Mouse (Mus musculus): ENCODE results near the gene H2-Ke6. TPM values are rescaled to one million over a fixed set of nuclear protein-coding genes. Genes with fewer than 3 reads are reported as not detected.

H2-Ke6 gene
- polyA plus RNA-seq (2012; rRNA removed), result 161 and 192 TPM in 2 replicates

DNA sequence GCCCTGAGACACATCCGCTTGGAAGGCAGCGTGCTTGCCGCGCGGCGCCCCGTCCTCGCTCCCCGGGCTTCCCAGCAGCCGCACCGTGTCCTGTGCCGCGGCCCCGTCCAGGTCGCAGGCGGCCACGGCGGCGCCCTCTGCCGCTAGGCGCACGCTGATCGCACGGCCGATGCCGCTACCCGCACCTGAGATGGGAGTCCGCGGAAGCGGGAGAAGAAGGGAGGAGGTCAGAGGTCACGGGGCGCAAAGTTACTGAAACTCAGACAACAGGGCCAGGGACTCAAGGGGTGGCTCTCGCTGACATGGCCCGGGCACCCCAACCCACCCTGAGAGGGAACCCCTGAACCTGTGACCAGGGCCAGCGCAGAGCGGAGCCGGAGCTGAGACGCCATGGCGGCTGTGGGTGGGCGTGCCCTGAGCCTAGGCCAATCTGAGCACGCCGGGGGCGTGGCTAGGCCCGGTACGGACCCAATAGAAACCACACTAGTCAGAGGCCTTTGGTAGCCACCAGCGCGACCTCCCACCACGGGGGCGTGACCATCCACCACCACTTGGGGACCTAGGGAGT lies at the start of gene H2-Ke6:
Gene H2-Ke6 (minus strand): TSS at position 405 of the 568 bp plus-strand sequence.

DNA sequence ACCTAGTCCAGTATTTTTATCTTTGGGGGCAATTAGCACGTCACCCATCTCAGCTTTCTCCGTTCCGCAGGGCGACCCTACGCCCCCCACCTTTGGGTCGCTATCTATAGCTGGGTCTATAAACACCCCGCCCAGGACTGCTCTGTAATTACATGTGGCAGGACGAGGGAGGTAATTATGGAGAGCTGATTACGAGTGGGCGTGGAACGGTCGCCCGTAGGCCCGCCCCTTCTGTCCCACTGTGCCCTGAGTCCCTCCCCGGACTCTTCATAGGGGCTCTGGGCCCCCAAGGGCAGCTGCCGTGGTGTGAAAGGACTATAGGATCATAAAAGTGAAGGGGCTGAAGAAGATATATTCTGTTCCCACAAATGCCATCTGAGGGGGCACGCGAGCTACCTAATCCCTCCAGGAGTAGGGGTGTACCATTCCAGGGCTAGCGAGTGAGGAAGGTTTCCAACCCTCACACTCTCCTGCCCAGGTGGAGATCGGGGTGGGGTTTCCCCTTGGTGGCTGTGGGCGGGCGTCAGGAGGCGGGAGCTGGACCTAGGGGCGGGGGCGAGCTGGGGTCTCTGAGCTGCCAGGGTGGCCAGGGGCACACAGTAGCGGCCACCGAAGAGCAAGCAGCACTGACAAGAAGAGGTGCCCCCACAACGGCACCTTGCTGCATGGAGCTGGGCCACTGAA lies 11.2 kb upstream of the H2-Ke6 start, which contains the start of gene Col11a2:
Gene Col11a2 (plus strand): TSS at position 560 of the 684 bp plus-strand sequence.

DNA sequence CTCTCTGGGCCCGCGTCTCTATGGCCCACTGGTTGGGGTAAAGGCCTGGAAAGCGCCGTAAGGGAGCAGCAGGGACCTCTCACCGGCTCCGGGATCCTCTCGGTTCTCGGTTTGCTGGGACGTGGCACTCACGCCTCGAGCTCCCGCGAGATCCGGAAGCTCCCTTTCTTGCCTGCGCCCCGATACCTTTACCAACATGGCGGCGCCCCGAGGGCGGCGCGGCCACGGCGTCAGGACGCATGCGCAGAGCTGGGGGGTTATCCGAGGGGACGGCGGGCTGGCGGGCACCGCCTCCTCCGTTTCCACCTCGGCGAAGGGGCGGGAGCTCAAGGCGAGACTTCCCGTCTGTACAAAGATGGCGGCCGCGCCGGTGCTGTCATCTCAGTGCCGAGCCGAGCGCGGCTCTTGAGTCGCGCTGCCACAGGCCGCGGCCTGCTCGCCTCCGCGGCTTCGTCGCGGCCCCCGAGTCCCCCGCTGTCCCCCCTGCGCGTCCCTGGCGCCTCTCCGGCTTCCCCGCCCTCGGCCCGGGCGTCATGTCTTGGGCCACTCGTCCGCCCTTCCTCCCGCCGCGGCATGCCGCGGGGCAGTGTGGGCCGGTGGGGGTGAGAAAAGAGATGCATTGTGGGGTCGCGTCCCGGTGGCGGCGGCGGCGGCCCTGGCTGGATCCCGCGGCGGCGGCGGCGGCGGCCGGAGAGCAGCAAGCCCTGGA lies 3.8 kb upstream of the H2-Ke6 start, which contains the start of the genes Slc39a7 and Rxrb:
Gene Slc39a7 (minus strand): TSS at position 218 of the 709 bp plus-strand sequence.
Gene Rxrb (plus strand): TSS at position 348 of the 709 bp plus-strand sequence.

DNA sequence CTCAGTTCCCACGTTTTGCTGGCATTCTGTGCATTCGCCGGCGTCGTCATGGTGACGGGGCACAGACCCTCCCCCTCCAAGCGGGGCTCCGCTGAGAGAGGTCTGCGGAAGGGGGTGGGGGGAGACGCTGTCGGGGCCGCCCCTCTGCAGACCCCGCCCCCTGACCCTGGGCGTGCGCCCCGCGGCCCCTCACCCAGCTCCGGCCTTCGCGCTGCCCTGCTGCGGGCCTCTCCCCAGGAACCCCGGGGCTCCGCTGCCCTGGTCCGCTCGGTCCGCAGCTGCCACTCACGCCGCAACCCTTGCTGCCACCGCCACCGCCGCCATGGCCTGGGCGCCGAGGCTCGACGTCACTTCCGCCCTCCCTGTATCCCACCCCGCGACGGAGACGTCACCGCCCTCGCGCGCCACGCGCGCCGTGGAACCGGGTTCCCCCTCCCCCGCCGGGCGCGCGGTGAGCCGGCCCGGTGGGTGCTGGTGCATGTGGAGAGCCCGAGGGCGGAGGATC lies 3.5 kb downstream of the H2-Ke6 start, which contains the start of gene Ring1:
Gene Ring1 (minus strand): TSS at position 364 of the 505 bp plus-strand sequence.

DNA sequence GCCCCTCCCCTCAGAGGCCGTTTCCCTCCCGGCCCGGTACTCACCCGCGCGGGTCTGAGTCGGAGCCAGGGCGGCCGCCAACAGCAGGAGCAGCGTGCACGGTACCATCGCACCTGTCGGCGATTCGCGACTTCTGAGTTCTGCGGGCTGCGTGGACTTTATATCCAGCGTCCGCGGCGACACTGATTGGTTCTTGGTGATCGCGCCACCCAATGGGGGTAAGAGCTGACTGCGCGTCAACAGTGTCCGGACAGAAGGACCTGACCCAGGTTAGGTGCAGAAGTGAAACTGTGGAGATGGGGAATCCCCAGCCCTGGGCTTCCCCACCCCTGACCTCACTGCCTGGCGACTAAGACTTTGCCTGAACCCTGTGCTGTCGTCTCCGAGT lies 27.7 kb downstream of the H2-Ke6 start, which contains the start of gene H2-K1:
Gene H2-K1 (minus strand): TSS at position 198 of the 388 bp plus-strand sequence.

Other genes with a start within 250 kb of the H2-Ke6 start
- 133 and 185 TPM in 2 replicates for gene Angptl4, start 246.2 kb downstream of the H2-Ke6 start, polyA plus RNA-seq (2012; rRNA removed)
- 193 and 200 TPM in 2 replicates for gene Kank3, start 217.5 kb downstream of the H2-Ke6 start, polyA plus RNA-seq (2012; rRNA removed)
- gene Rps28, start 203.5 kb downstream of the H2-Ke6 start, polyA plus RNA-seq (2012; rRNA removed), result 1,023 and 1,245 TPM in 2 replicates
- 549 and 689 TPM in 2 replicates for gene Ndufa7, start 203.5 kb downstream of the H2-Ke6 start, polyA plus RNA-seq (2012; rRNA removed)
- 124 and 183 TPM in 2 replicates for gene Cd320, start 185.0 kb downstream of the H2-Ke6 start, polyA plus RNA-seq (2012; rRNA removed)
- gene Gm7029, start 154.2 kb downstream of the H2-Ke6 start, polyA plus RNA-seq (2012; rRNA removed), result not detected in 2 replicates
- 12.1 and 15.3 TPM in 2 replicates for gene Kifc1, start 137.4 kb downstream of the H2-Ke6 start, polyA plus RNA-seq (2012; rRNA removed)
- gene Platr17, start 122.9 kb downstream of the H2-Ke6 start, polyA plus RNA-seq (2012; rRNA removed), result 0.43 TPM in 1 of 2 replicates, not detected in the other
- gene Daxx, start 118.6 kb downstream of the H2-Ke6 start, polyA plus RNA-seq (2012; rRNA removed), result 53.9 and 59.5 TPM in 2 replicates
- 189 and 212 TPM in 2 replicates for gene Tapbp, start 112.2 kb downstream of the H2-Ke6 start, polyA plus RNA-seq (2012; rRNA removed)
- 105 and 109 TPM in 2 replicates for gene Zbtb22, start 112.2 kb downstream of the H2-Ke6 start, polyA plus RNA-seq (2012; rRNA removed)
- 212 and 227 TPM in 2 replicates for gene Rgl2, start 98.5 kb downstream of the H2-Ke6 start, polyA plus RNA-seq (2012; rRNA removed)
- 18.3 and 18.5 TPM in 2 replicates for gene Pfdn6, start 87.7 kb downstream of the H2-Ke6 start, polyA plus RNA-seq (2012; rRNA removed)
- gene Wdr46, start 87.4 kb downstream of the H2-Ke6 start, polyA plus RNA-seq (2012; rRNA removed), result 26.7 and 33.0 TPM in 2 replicates
- 13.9 and 15.3 TPM in 2 replicates for gene B3galt4, start 76.6 kb downstream of the H2-Ke6 start, polyA plus RNA-seq (2012; rRNA removed)
- 65.4 and 80.8 TPM in 2 replicates for gene Vps52, start 72.2 kb downstream of the H2-Ke6 start, polyA plus RNA-seq (2012; rRNA removed)
- 733 and 1,224 TPM in 2 replicates for gene Rps18, start 72.1 kb downstream of the H2-Ke6 start, polyA plus RNA-seq (2012; rRNA removed)
- gene H2-K1, start 27.7 kb downstream of the H2-Ke6 start, polyA plus RNA-seq (2012; rRNA removed), result 968 and 1,399 TPM in 2 replicates
- 133 and 190 TPM in 2 replicates for gene Ring1, start 3.4 kb downstream of the H2-Ke6 start, polyA plus RNA-seq (2012; rRNA removed)
- 301 and 303 TPM in 2 replicates for gene Slc39a7, start 3.6 kb upstream of the H2-Ke6 start, polyA plus RNA-seq (2012; rRNA removed)
- gene Rxrb, start 3.8 kb upstream of the H2-Ke6 start, polyA plus RNA-seq (2012; rRNA removed), result 85.3 and 124 TPM in 2 replicates
- 1.5 and 2.2 TPM in 2 replicates for gene Col11a2, start 11.4 kb upstream of the H2-Ke6 start, polyA plus RNA-seq (2012; rRNA removed)
- 4.3 and 5.2 TPM in 2 replicates for gene H2-Oa, start 64.3 kb upstream of the H2-Ke6 start, polyA plus RNA-seq (2012; rRNA removed)
- 27.4 and 34.5 TPM in 2 replicates for gene H2-DMa, start 91.5 kb upstream of the H2-Ke6 start, polyA plus RNA-seq (2012; rRNA removed)
- 98.9 and 139 TPM in 2 replicates for gene Brd2, start 94.6 kb upstream of the H2-Ke6 start, polyA plus RNA-seq (2012; rRNA removed)
- 4.9 and 5.2 TPM in 2 replicates for gene H2-DMb2, start 115.2 kb upstream of the H2-Ke6 start, polyA plus RNA-seq (2012; rRNA removed)
- 37.1 and 46.2 TPM in 2 replicates for gene H2-DMb1, start 125.0 kb upstream of the H2-Ke6 start, polyA plus RNA-seq (2012; rRNA removed)
- gene Tap1, start 159.5 kb upstream of the H2-Ke6 start, polyA plus RNA-seq (2012; rRNA removed), result 31.1 and 34.5 TPM in 2 replicates
- 33.5 and 45.8 TPM in 2 replicates for gene Psmb9, start 159.7 kb upstream of the H2-Ke6 start, polyA plus RNA-seq (2012; rRNA removed)
- 53.0 and 66.5 TPM in 2 replicates for gene Psmb8, start 169.7 kb upstream of the H2-Ke6 start, polyA plus RNA-seq (2012; rRNA removed)
- gene Tap2, start 175.5 kb upstream of the H2-Ke6 start, polyA plus RNA-seq (2012; rRNA removed), result 45.6 and 51.9 TPM in 2 replicates
- 4.7 and 5.5 TPM in 2 replicates for gene H2-Ob, start 210.8 kb upstream of the H2-Ke6 start, polyA plus RNA-seq (2012; rRNA removed)
- gene H2-Ab1, start 229.6 kb upstream of the H2-Ke6 start, polyA plus RNA-seq (2012; rRNA removed), result 1,005 and 1,153 TPM in 2 replicates